Mouse (Mus musculus) adrenal gland, adult 2 months (tissue): ENCODE results near the gene Pomgnt1. TPM values are rescaled to one million over a fixed set of nuclear protein-coding genes. Genes with fewer than 3 reads are reported as not detected.
A peak's percentile ranks its signal among the peaks of the same experiment; 100 is the strongest.

Experiments
- DNase-seq: peaks from one replicate; pipeline ENCODE4 v3.0.0; 2021
- polyA plus RNA-seq: library from polyadenylated mRNA; depleted of rRNA; stranded (reverse); fragments of >200 nt; gene quantifications from 2 replicates; pipeline ENCODE4 v1.2.3, GENCODE M21; 2012; rRNA removed
- total RNA-seq, 2 experiments: library from RNA; stranded (reverse); gene quantifications; 2 replicates each; pipeline ENCODE4 v1.2.3; 2021

The Pomgnt1 gene
- total and polyA plus RNA-seq, 3 experiments = 28.0 to 70.5 (median 48.1) TPM

- DNase-seq = no peak
These were observed 49.4 kb downstream of the Pomgnt1 start, which contains the start of the genes 1700042G07Rik and Gm49337 for GRCm38 (mm10) chr4:116173072-116173471. 1700042G07Rik (plus strand) TSS chr4:116173372. Gm49337 (plus strand) TSS chr4:116173384.

DNA sequence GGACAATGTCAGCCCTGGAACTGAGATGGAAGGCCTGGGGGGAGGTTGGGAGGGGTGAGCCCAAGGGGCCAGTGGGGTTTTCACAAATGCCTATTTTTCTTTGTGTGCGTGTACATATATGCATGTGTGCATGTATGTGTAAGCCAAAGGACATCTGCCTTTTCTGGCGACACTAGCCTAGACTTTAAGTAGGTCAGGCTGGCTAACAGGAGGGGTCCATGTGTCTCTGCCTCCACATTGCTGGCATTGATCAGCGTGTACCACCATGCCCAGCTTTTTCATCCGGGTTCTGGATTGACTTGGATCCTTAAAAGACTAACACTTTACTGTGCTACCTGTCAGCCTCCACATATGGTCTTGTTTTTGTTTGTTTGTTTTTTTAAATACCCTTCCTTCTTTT lies 50.1 kb downstream of the Pomgnt1 start:
- no peak for DNase-seq

DNA sequence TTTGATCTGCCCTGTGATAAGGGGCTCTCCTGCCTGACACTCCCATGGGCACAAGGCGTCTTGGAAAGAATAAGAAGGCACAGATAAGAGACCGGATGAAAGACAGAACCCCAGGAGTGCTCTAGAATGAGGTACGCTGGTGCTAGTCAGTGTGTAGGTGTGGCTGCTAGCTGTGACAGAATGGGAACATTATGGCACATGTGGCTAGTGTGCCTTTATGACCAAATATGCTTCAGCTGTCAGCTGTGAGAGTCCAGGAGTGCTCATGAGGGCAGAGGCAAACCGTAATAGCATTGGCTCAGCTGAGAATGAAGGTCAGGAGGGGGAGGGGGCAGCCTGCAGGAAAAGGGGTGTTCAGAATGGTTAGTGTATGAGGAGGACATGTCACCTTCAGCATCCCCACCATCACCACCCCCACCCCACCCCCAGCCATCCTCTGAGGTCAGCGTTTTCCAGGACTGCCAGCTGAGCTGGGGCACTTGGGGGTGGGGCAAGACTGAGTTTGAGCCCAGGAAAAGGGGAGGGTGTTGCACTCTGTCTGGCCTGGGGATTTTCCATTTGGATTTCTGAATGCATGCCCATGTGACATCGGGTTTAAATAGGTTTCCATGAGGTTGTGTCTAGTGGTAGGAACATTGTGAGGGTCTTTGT lies 51.0 kb downstream of the Pomgnt1 start:
- DNase-seq = peak; percentile 58

GRCm38 (mm10) chr4:116175136-116175535 lies 51.5 kb downstream of the Pomgnt1 start:
- no peak for DNase-seq

GRCm38 (mm10) chr4:116175711-116176542 lies 52.3 kb downstream of the Pomgnt1 start:
- DNase-seq = no peak

DNA sequence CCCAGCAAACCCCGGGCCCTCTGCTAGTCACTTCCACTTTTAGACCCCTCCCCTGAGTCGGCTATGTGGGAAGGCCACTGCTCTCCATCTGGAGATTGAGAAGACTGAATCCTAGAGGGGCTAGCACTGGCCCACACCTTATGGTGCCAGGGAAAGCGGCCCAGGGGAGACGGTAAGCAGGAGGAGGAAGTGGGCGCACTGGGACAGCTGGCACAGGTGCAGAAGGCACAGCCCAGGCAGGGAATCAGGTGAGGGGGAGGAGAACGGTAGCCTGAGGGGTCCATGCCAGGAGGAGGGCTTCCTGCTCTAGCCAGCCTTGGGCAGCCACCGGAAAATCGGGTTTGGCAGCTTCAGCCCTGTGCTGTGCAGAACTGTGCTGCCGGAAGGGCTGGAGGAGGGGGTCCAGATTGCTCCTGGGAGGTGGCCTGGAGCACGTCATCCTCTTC lies 52.9 kb downstream of the Pomgnt1 start:
- peak; percentile 50 for DNase-seq

GRCm38 (mm10) chr4:116177140-116177539 lies 53.5 kb downstream of the Pomgnt1 start:
- peak; percentile 76 for DNase-seq

DNA sequence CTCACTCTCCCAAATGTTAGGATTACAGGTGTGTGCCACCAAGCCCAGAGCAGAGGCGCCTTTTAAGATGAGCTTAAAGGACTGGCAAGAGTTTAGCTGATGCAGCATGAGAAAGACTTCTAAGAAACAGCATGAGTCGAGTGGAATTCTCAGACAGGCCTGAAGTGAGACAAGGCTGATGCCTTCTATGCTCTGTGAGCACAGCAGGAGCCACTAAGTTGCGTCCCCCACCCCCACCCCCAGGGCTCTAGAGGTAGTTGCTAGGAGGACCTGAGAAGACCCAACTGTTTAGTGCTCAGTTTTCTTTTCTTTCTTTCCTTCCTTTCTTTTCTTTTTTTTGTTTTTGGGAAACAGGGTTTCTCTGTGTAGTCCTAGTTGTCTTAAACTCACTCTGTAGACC lies 58.4 kb downstream of the Pomgnt1 start:
- DNase-seq = no peak

- peak; percentile 43 for DNase-seq
These were observed 59.1 kb downstream of the Pomgnt1 start for GRCm38 (mm10) chr4:116182745-116183144.

GRCm38 (mm10) chr4:116185083-116185482 lies 61.4 kb downstream of the Pomgnt1 start:
- no peak for DNase-seq

GRCm38 (mm10) chr4:116192286-116192835 lies 68.7 kb downstream of the Pomgnt1 start:
- DNase-seq = no peak

DNA sequence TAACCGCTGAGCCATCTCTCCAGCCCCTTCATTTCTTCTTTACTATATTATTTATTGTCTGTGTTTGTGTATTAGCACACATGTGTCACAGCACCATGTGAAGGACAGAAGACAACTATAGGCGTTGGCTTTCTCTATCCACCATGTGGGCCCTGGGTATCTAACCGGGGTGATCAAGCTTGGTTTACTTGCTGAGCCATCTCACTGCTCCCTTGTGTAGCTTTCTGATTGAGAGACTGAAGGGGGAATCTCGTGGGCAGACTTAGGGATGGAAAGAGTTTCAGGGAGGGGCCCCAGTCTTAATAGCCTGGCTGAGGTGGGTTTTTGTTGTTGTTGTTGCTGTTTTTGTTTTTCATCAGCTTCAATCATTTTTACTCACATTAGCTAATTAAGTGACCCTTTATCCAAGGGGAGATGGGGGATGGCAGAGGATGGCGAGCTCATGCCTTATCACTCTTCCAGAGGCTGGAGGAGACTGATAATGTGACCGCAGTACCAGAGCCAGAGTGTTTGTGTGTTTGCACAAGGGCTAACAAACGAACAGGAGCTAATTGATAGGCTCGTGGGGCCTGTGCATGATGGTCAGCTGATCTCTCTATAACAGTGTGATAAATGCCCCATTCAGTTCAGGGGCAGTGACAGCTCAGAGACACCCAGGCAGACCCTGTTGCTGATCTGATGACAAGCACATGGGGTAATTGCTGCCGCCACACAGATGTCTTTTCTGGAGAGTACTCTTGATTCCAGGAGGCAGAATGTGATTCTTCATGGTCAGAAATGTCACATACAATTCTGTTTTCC lies 70.1 kb downstream of the Pomgnt1 start:
- DNase-seq = no peak

DNA sequence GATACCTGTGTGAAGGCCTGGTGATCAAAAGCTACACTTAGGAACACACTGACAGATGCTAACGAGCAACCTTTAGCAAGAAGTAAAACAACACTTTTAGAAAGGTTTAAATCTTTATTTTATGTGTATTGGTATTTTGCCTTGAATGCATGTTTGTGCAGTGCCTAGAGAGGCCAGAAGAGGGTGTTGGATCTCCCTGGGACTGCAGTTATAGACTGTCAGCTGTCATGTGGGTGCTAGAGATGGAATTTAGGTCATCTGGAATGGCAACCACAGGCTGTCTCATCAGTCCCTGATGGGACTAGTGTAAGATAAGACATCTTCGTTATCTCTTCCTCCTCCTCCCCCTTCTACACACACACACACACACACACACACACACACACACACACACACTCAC lies 74.8 kb downstream of the Pomgnt1 start:
- DNase-seq = no peak

- DNase-seq = no peak
These were observed 80.8 kb downstream of the Pomgnt1 start for GRCm38 (mm10) chr4:116204422-116204821.

- DNase-seq = no peak
These were observed 82.9 kb downstream of the Pomgnt1 start for GRCm38 (mm10) chr4:116206531-116206930.

DNA sequence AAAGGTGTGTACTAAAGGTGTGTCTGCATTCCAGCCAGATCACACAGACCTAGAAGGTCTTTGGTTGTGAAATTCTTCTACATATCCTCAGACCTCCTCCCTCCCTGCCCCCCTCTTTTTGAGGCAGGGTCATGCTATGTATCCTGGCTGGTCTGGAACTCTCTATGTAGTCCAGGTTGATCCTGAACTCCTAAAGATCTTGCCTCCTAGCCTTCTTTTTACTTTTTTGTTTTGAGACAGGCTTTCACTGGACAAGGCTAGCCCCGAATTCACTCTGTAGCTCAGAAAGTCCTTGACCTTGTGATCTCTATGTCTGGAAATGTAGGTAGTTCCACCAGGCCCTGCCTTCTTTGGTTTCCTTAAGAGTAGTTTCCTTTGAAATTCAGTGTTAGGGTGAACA lies 85.3 kb downstream of the Pomgnt1 start:
- no peak for DNase-seq

Other genes with a start within 250 kb of the Pomgnt1 start
- gene Kncn, start 239.4 kb upstream of the Pomgnt1 start, total RNA-seq = not detected
- 0.10 TPM in 1 of 2 replicates, not detected in the other for gene Kncn, start 239.4 kb upstream of the Pomgnt1 start, polyA plus RNA-seq
- gene 6430628N08Rik, start 233.2 kb upstream of the Pomgnt1 start, total RNA-seq = not detected
- not detected in 2 replicates for gene 6430628N08Rik, start 233.2 kb upstream of the Pomgnt1 start, polyA plus RNA-seq
- gene Dmbx1, start 183.9 kb upstream of the Pomgnt1 start, total RNA-seq = not detected
- gene Dmbx1, start 183.9 kb upstream of the Pomgnt1 start, polyA plus RNA-seq = not detected in 2 replicates
- 1 to 10 TPM; 3.7 to 4.8 TPM for gene Faah, start 105.9 kb upstream of the Pomgnt1 start, total RNA-seq
- 4.7 and 8.0 TPM in 2 replicates for gene Faah, start 105.9 kb upstream of the Pomgnt1 start, polyA plus RNA-seq
- 10 to 100 TPM; 24.4 to 32.7 TPM for gene Nsun4, start 70.0 kb upstream of the Pomgnt1 start, total RNA-seq
- gene Nsun4, start 70.0 kb upstream of the Pomgnt1 start, polyA plus RNA-seq = 7.7 and 10.3 TPM in 2 replicates
- 100 to 1,000 TPM; 439 to 769 TPM for gene Uqcrh, start 48.8 kb upstream of the Pomgnt1 start, total RNA-seq
- gene Uqcrh, start 48.8 kb upstream of the Pomgnt1 start, polyA plus RNA-seq = 33.6 and 37.9 TPM in 2 replicates
- 10 to 100 TPM; 63.3 to 71.4 TPM for gene Lrrc41, start 48.6 kb upstream of the Pomgnt1 start, total RNA-seq
- 119 and 160 TPM in 2 replicates for gene Lrrc41, start 48.6 kb upstream of the Pomgnt1 start, polyA plus RNA-seq
- gene Rad54l, start 150 bp upstream of the Pomgnt1 start, total RNA-seq = under 1 TPM; 0.58 to 0.62 TPM
- 0.45 and 0.46 TPM in 2 replicates for gene Rad54l, start 150 bp upstream of the Pomgnt1 start, polyA plus RNA-seq
- 10 to 100 TPM in 1 of 2 experiments, 1 to 10 TPM in 1; 5.2 to 16.2 TPM for gene Lurap1, start 27.5 kb downstream of the Pomgnt1 start, total RNA-seq
- gene Lurap1, start 27.5 kb downstream of the Pomgnt1 start, polyA plus RNA-seq = 1.8 and 2.5 TPM in 2 replicates
- not detected for gene Tspan1, start 43.8 kb downstream of the Pomgnt1 start, total RNA-seq
- not detected in 2 replicates for gene Tspan1, start 43.8 kb downstream of the Pomgnt1 start, polyA plus RNA-seq
- gene 1700042G07Rik, start 49.5 kb downstream of the Pomgnt1 start, total RNA-seq = not detected
- not detected in 2 replicates for gene 1700042G07Rik, start 49.5 kb downstream of the Pomgnt1 start, polyA plus RNA-seq
- gene Gm49337, start 49.5 kb downstream of the Pomgnt1 start, total RNA-seq = under 1 TPM in 1 of 2 experiments, not detected in 1; 0.52 TPM
- not detected in 2 replicates for gene Gm49337, start 49.5 kb downstream of the Pomgnt1 start, polyA plus RNA-seq
- 10 to 100 TPM; 16.2 to 24.4 TPM for gene Pik3r3, start 97.8 kb downstream of the Pomgnt1 start, total RNA-seq
- gene Pik3r3, start 97.8 kb downstream of the Pomgnt1 start, polyA plus RNA-seq = 14.6 and 21.6 TPM in 2 replicates